Mouse (Mus musculus): Measurements from ENCODE around the gene Acta1.

Acta1 gene

DNA sequence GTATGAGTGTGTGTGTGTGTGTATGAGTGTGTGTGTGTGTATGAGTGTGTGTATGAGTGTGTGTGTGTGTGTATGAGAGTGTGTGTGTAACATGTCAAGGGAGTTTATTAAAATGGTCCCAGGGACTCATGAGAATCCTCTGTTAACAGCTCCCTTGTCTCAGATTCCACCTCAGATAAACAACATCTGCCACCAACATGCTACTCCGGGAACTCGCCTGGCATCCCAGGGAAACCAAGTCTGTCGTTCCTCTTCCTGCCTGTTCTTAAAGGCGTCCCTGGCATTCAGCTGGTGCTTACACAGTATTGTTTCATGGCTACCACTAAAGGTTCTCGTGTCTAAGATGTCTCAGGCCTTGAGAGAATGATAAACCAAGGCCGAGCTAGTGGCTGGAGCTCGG lies 50.2 kb downstream of the Acta1 start:
- DNase-seq (ENCODE audit: low read depth): no peak

DNA sequence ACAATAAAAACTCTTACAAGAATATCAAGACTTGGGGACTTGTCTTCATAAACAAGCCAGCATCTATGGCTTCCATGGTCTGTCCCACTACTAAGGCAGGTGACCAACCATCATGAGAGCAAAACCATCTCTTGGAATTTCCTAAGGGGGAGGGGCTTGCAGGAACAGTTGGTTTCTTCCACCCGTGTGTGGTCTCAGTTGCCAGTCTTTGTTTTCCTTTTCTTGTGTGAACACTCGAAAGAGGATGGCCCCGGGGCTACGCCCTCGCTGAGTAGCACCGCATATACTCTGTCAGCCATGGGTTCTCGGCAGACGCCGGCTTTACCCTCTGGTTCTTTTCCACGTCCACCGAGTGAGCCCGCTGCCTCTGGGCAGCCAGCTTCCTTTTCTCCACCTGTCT lies 52.5 kb downstream of the Acta1 start:
- no peak for DNase-seq (ENCODE audit: low read depth)
